Mouse (Mus musculus) brain, embryonic 14.5 days (tissue): ENCODE measurements at regions not wholly inside any gene's neighbourhood (a gene's known extent, or its start where the extent isn't known, plus 50 kb on each side); places are given as distances from the start of the nearest gene placed in this dataset.

ENCODE experiments used
- CTCF ChIP-seq: fragments of 200-500 bp; IDR thresholded peaks from 2 replicates; pipeline ENCODE4 v1.5.1; 2012; ENCODE audit warnings: inconsistent platforms, mild to moderate bottlenecking, moderate library complexity, borderline replicate concordance; ENCODE audit not compliant: insufficient read depth, insufficient read length; ENCODE audit errors: extremely low read depth
- POLR2A ChIP-seq: fragments of 200-500 bp; IDR thresholded peaks from 2 replicates; pipeline ENCODE4 v1.6.1; 2012; ENCODE audit warnings: mild to moderate bottlenecking, inconsistent platforms, borderline replicate concordance; ENCODE audit not compliant: poor library complexity, insufficient read depth, insufficient read length, severe bottlenecking; ENCODE audit errors: extremely low read depth

DNA sequence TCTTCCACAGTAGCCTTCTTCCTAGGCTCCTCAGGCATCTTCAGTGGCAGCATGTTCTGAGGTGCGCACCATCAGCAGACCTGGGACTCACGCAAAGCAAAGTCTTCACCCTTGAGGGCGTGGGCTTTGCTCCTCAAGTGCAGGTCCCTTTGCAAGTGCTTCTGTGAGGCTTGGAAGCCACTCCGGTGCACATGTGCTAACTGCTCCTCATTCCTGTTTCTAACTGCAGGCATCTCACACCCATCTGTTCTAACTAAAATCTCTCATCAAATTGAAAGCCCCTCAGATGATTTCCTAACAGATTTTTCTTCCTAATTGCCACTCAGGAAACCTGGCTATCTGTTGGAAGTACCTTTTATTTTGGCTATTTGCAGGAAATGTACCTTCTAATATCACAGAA lies 278.9 kb downstream of the Med10 start:
- TF ChIP-seq CTCF: no peak
- TF ChIP-seq POLR2A: no peak
